Mouse (Mus musculus): ENCODE data around the gene Srbd1.

The Srbd1 gene

GRCm38 (mm10) chr17:86145079-86145951 lies at the start of gene Srbd1:
Gene Srbd1 (minus strand): TSS chr17:86145175.
- peak; percentile 90 for ATAC-seq (ENCODE audit: low TSS enrichment)

- no peak for ATAC-seq (ENCODE audit: low TSS enrichment)
Measured at GRCm38 (mm10) chr17:86193979-86194378, 49.0 kb upstream of the Srbd1 start.

- no peak for ATAC-seq (ENCODE audit: low TSS enrichment)
Measured at GRCm38 (mm10) chr17:86187777-86188176, 42.8 kb upstream of the Srbd1 start.

- peak; percentile 91 for ATAC-seq (ENCODE audit: low TSS enrichment)
Measured at GRCm38 (mm10) chr17:86185584-86185983, 40.6 kb upstream of the Srbd1 start.

- 0 out of 2 replicates have a peak, but pooled peaks have one; percentile 17 for ATAC-seq (ENCODE audit: low TSS enrichment)
Measured at GRCm38 (mm10) chr17:86184552-86185209, 39.7 kb upstream of the Srbd1 start.

- ATAC-seq (ENCODE audit: low TSS enrichment), result no peak
Measured at GRCm38 (mm10) chr17:86183788-86184187, 38.8 kb upstream of the Srbd1 start.

- no peak for ATAC-seq (ENCODE audit: low TSS enrichment)
Measured at GRCm38 (mm10) chr17:86176722-86177121, 31.7 kb upstream of the Srbd1 start.

GRCm38 (mm10) chr17:86175516-86175915 lies 30.5 kb upstream of the Srbd1 start:
- no peak for ATAC-seq (ENCODE audit: low TSS enrichment)

GRCm38 (mm10) chr17:86170164-86170958 lies 25.4 kb upstream of the Srbd1 start:
- ATAC-seq (ENCODE audit: low TSS enrichment), result no peak

- ATAC-seq (ENCODE audit: low TSS enrichment), result peak; percentile 43; the same call in 1 of the 2 replicates
Measured at GRCm38 (mm10) chr17:86169092-86169491, 24.1 kb upstream of the Srbd1 start.

- peak; percentile 29; the same call in 1 of the 2 replicates for ATAC-seq (ENCODE audit: low TSS enrichment)
Measured at GRCm38 (mm10) chr17:86168231-86168981, 23.4 kb upstream of the Srbd1 start.

- ATAC-seq (ENCODE audit: low TSS enrichment), result peak; percentile 62
Measured at GRCm38 (mm10) chr17:86167320-86168230, 22.6 kb upstream of the Srbd1 start, which contains the start of gene Prkce. Gene Prkce (plus strand): TSS chr17:86167785.

- ATAC-seq (ENCODE audit: low TSS enrichment), result no peak
Measured at GRCm38 (mm10) chr17:86166567-86167319, 21.8 kb upstream of the Srbd1 start.

- ATAC-seq (ENCODE audit: low TSS enrichment), result no peak
Measured at GRCm38 (mm10) chr17:86166051-86166566, 21.1 kb upstream of the Srbd1 start.

- no peak for ATAC-seq (ENCODE audit: low TSS enrichment)
Measured at GRCm38 (mm10) chr17:86164416-86164815, 19.4 kb upstream of the Srbd1 start.

- ATAC-seq (ENCODE audit: low TSS enrichment), result no peak
Measured at GRCm38 (mm10) chr17:86162672-86163071, 17.7 kb upstream of the Srbd1 start.

GRCm38 (mm10) chr17:86156999-86157398 lies 12.0 kb upstream of the Srbd1 start:
- no peak for ATAC-seq (ENCODE audit: low TSS enrichment)

GRCm38 (mm10) chr17:86150867-86151348 lies 5.9 kb upstream of the Srbd1 start:
- peak; percentile 100 for ATAC-seq (ENCODE audit: low TSS enrichment)

GRCm38 (mm10) chr17:86149726-86150125 lies 4.8 kb upstream of the Srbd1 start:
- ATAC-seq (ENCODE audit: low TSS enrichment), result no peak
